Mouse (Mus musculus): ENCODE measurements around the gene 4930402F06Rik. TPM values are rescaled to one million over a fixed set of nuclear protein-coding genes. Genes with fewer than 3 reads are reported as not detected.

Gene 4930402F06Rik
- polyA plus RNA-seq, 1 experiment: not detected

DNA sequence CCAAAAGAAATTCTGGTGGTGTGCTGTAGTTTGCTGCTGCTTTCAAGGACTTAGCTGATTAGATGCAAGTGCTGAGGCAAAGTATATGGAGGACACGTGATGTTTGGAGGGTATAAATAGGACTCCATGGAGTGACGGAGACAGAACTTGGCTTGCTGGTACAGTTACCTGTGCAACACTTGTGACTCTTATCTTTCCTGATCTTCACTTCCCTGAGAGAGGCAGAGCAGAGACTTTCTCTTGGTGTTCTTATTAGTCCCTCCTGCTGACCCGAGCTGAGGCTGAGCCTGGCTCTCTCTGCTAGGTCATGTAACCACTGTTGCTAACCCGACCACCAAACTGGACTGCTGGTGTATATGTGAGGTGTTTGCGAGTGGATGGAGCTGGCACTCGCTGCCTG lies 12.5 kb upstream of the 4930402F06Rik start:
- peaks cover 10% of the 10 kb centered on the region; the same call in 1 of the 2 replicates for H3K4me1 ChIP-seq (ENCODE audit: control insufficient read depth, insufficient read depth, low read length)
- 94% methylated on average over 6 of the region's 6 CpGs for WGBS
- TF ChIP-seq POLR2A (IDR thresholded peaks at IDR 0.05; ENCODE audit: insufficient read depth, low read depth, low read length) (no peak), CTCF (IDR thresholded peaks at IDR 0.05; ENCODE audit: insufficient read depth, low read depth, low read length) (no peak)
- H3K4me3 ChIP-seq (ENCODE audit: insufficient read depth, low read depth, low read length): no peak overlapping the region
- no peak overlapping the region for H3K27ac ChIP-seq (ENCODE audit: insufficient read depth, low read depth, low read length)

DNA sequence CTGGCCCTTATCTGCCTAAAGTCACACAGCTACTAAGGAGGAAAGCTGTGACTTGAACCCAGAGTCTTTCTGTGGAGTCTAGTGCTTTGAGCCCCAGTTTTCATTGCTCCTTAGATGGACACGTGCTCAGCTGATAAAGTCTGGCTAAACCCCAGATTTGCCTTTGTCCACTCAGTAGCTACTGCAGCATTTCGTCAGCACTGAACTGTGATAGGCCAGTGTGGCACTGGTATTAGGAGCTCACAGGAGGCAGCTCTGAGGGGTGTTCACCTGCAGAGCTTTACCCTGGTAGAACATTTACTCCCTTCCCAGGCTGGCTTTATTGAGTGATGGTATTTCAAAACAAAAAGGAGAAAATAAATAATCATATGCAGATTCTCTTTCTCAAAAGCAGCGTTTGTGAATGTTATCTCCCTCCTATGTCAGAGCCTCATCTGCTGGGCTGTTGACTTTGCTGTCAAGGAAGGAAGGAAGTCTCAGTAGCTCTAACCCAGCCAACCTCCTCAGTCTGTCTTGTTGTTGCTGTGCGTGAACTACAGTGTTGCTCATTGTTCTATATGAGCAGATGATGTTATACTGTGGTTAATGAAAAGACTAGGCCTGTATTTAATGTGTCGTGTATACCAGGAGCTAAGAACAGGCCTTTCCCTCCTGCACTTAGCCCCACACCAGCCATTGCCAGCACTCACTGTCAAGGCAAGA lies 11.6 kb upstream of the 4930402F06Rik start:
- Histone ChIP-seq H3K27ac (ENCODE audit: insufficient read depth, low read depth, low read length) (no peak overlapping the region), H3K4me1 (ENCODE audit: control insufficient read depth, insufficient read depth, low read length) (peaks cover 10% of the 10 kb centered on the region; the same call in 1 of the 2 replicates), H3K4me3 (ENCODE audit: insufficient read depth, low read depth, low read length) (no peak overlapping the region)
- TF ChIP-seq CTCF (IDR thresholded peaks at IDR 0.05; ENCODE audit: insufficient read depth, low read depth, low read length): no peak
- TF ChIP-seq POLR2A (IDR thresholded peaks at IDR 0.05; ENCODE audit: insufficient read depth, low read depth, low read length): no peak
- WGBS: 63% methylated on average over 5 of the region's 5 CpGs

DNA sequence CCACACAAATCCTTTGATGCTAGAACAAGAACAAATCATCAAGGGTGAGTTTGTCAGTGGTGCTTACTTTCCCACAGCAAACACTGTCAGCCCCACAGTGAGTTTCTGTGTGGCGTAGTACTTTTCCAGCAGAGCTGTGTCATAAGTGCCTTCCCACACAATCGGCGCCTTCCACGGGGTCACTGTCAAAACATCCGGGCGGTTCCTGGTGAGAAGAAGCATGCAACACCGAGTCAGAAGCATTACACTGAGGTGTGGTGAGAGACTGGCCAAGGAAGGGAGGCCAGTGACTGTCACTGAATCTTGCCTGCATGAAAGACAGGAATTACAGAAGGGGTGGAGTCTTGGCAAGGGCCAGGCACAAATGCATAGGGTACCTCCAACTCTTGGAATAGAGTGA lies 10.9 kb upstream of the 4930402F06Rik start:
- H3K27ac ChIP-seq (ENCODE audit: insufficient read depth, low read depth, low read length): no peak overlapping the region
- H3K4me3 ChIP-seq (ENCODE audit: insufficient read depth, low read depth, low read length): no peak overlapping the region
- TF ChIP-seq POLR2A (IDR thresholded peaks at IDR 0.05; ENCODE audit: insufficient read depth, low read depth, low read length) (no peak), CTCF (IDR thresholded peaks at IDR 0.05; ENCODE audit: insufficient read depth, low read depth, low read length) (no peak)
- peaks cover 10% of the 10 kb centered on the region; the same call in 1 of the 2 replicates for H3K4me1 ChIP-seq (ENCODE audit: control insufficient read depth, insufficient read depth, low read length)
- 56% methylated on average over 7 of the region's 7 CpGs for WGBS

DNA sequence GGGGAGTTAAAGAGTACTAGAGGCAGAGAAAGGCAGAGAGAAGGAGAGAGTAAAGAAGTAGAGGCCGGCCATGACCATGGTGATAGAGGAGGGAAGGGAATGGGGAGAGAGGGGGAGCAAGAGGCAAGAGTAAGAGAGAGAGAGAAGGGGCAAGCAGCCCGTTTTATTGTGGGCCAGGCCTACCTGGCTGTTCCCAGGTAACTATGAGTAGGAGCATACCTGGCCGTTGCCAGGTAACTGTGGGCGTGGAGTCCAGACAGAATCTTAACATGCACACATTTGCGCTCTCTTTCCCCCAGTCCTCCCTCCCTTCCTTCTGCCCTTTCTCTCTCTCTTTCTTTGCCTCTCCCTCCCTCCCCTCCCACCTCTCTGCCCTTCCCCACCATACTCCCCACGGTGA lies 10.3 kb upstream of the 4930402F06Rik start:
- Histone ChIP-seq H3K4me3 (ENCODE audit: insufficient read depth, low read depth, low read length) (no peak overlapping the region), H3K4me1 (ENCODE audit: control insufficient read depth, insufficient read depth, low read length) (peaks cover 8% of the 10 kb centered on the region; the same call in 1 of the 2 replicates), H3K27ac (ENCODE audit: insufficient read depth, low read depth, low read length) (no peak overlapping the region)
- 90% methylated on average over 6 of the region's 6 CpGs for WGBS
- no peak for TF ChIP-seq CTCF (IDR thresholded peaks at IDR 0.05; ENCODE audit: insufficient read depth, low read depth, low read length)
- no peak for TF ChIP-seq POLR2A (IDR thresholded peaks at IDR 0.05; ENCODE audit: insufficient read depth, low read depth, low read length)

DNA sequence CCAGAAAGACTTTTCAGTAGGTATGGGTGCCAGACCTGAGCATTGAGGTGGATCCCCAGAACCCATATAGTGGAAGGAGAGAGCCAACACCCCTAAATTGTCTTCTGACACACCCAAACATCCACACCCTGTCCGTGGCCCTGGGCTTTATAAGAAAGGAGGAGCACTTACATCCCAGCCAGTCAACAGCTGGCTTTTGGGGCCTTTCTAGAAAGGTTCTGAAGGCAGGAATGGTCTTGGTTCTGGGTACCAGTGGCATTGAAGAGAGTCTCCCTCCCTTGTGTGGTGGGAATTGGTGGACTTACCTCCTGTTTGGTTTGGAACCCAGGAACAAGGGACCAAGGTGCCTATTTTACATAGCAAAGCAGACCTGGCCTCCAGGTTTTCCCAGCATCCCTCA lies 9.6 kb upstream of the 4930402F06Rik start:
- Histone ChIP-seq H3K4me1 (ENCODE audit: control insufficient read depth, insufficient read depth, low read length) (peaks cover 7% of the 10 kb centered on the region; the same call in 1 of the 2 replicates), H3K27ac (ENCODE audit: insufficient read depth, low read depth, low read length) (no peak overlapping the region), H3K4me3 (ENCODE audit: insufficient read depth, low read depth, low read length) (no peak overlapping the region)
- TF ChIP-seq CTCF (IDR thresholded peaks at IDR 0.05; ENCODE audit: insufficient read depth, low read depth, low read length) (no peak), POLR2A (IDR thresholded peaks at IDR 0.05; ENCODE audit: insufficient read depth, low read depth, low read length) (no peak)
- 82% methylated on average over 1 of the region's 1 CpGs for WGBS

DNA sequence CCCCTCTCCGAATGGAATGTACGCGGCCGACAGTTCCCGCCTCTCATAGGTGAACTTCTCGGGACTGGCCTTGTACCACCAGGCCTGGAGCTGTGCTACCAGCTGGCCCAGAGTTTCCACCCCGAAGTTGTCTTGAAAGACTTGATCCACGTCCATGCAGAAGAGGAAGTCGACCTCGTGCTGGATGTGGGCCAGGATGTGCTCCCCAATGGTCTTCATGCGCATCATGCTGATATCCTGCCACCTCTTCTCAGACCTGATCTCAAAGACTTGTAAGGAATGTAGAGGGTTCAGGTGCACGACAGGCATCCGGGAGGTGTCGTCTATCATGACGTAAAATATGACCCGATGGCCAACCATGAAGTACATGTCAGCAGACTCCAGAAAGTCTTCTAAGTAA lies 5.4 kb upstream of the 4930402F06Rik start:
- no peak overlapping the region for H3K27ac ChIP-seq (ENCODE audit: insufficient read depth, low read depth, low read length)
- WGBS: 95% methylated on average over 16 of the region's 16 CpGs
- peaks cover 6% of the 10 kb centered on the region; the same call in 1 of the 2 replicates for H3K4me1 ChIP-seq (ENCODE audit: control insufficient read depth, insufficient read depth, low read length)
- TF ChIP-seq CTCF (IDR thresholded peaks at IDR 0.05; ENCODE audit: insufficient read depth, low read depth, low read length): no peak
- no peak for TF ChIP-seq POLR2A (IDR thresholded peaks at IDR 0.05; ENCODE audit: insufficient read depth, low read depth, low read length)
- no peak overlapping the region for H3K4me3 ChIP-seq (ENCODE audit: insufficient read depth, low read depth, low read length)

DNA sequence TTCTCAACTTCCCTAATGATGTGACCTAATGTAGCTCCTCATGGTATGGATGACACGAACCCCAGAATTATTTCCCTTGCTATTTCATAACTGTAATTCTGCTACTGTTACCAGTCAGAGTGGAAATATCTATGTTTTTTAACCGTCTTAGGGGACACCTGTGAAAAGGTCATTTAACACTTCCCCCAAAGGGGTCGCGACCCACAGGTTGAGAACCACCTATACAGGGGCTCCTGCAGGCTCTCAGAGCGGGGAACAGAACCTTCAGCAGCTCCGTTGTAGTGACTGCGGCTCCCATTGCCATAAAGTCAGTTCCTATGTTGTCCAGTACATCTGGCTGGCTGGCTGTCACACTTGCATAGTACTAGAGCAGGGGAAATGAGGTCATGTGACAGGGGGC lies 3.8 kb upstream of the 4930402F06Rik start:
- Histone ChIP-seq H3K27ac (ENCODE audit: insufficient read depth, low read depth, low read length) (no peak overlapping the region), H3K4me3 (ENCODE audit: insufficient read depth, low read depth, low read length) (no peak overlapping the region), H3K4me1 (ENCODE audit: control insufficient read depth, insufficient read depth, low read length) (peaks cover 6% of the 10 kb centered on the region; the same call in 1 of the 2 replicates)
- TF ChIP-seq POLR2A (IDR thresholded peaks at IDR 0.05; ENCODE audit: insufficient read depth, low read depth, low read length) (no peak), CTCF (IDR thresholded peaks at IDR 0.05; ENCODE audit: insufficient read depth, low read depth, low read length) (no peak)
- WGBS: 94% methylated on average over 7 of the region's 7 CpGs

DNA sequence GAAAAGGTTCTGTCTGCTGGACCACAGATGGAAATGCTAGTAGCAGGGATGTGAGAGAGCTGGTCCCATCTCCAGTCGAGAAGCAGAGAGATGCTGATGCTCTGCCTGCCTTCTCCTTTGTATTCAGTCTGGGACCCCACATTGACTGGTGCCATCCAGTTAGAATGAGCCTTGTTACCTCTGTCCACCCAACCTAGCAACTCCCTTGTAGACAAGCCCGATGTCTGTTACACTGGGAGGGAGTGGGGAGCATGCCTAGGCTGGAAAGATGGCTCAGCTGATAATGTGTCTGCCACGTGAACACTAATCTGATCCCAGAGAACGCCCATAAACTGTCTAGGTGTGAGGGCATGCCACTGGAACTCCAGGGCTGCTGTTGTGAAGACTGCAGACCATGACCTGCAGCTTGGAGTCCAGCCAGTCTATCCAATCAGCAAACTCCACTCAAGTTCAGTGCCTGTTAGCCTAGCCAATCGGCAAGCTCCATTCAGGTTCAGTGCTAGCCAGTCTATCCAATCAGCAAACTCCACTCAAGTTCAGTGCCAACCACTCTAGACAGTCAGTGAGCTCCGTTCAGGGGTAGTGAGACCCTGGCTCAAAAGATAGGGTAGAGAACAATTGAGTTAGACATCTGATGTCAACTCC lies 1.3 kb upstream of the 4930402F06Rik start:
- peaks cover 6% of the 10 kb centered on the region; the same call in 1 of the 2 replicates for H3K4me1 ChIP-seq (ENCODE audit: control insufficient read depth, insufficient read depth, low read length)
- TF ChIP-seq POLR2A (IDR thresholded peaks at IDR 0.05; ENCODE audit: insufficient read depth, low read depth, low read length): no peak
- no peak for TF ChIP-seq CTCF (IDR thresholded peaks at IDR 0.05; ENCODE audit: insufficient read depth, low read depth, low read length)
- WGBS: 65% methylated on average over 6 of the region's 6 CpGs
- H3K4me3 ChIP-seq (ENCODE audit: insufficient read depth, low read depth, low read length): no peak overlapping the region
- H3K27ac ChIP-seq (ENCODE audit: insufficient read depth, low read depth, low read length): no peak overlapping the region

DNA sequence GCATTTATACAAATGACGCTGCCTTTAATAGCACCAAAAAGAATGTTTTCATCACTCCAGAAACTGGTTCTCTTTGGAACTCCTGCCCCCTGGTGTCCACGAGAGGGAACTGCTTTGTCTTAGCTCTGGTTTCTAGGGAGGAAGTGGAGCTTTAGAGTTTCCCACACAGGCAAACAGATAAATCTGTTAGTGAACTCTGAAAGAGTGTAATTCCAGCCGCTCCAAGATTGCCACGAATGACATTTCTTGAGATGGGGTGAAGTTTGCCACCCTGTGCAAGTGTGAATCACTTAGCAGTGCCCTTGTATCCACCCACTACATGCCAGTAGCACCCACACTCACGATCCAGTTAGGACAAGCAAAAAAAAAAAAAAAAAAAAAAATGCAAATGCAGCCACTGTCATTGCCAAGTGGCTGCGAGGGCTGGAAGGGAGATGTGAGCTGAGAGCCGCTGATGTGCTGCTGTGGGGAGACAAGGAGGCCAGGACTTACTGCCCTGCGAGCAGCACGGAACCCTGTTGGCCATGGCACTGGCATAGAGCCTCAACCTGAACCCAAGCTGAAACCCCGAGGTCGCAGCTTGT lies 707 bp upstream of the 4930402F06Rik start:
- WGBS: 22% methylated on average over 11 of the region's 11 CpGs
- Histone ChIP-seq H3K4me3 (ENCODE audit: insufficient read depth, low read depth, low read length) (no peak overlapping the region), H3K27ac (ENCODE audit: insufficient read depth, low read depth, low read length) (no peak overlapping the region), H3K4me1 (ENCODE audit: control insufficient read depth, insufficient read depth, low read length) (peaks cover 6% of the 10 kb centered on the region; the same call in 1 of the 2 replicates)
- TF ChIP-seq POLR2A (IDR thresholded peaks at IDR 0.05; ENCODE audit: insufficient read depth, low read depth, low read length) (no peak), CTCF (IDR thresholded peaks at IDR 0.05; ENCODE audit: insufficient read depth, low read depth, low read length) (no peak)
